Mouse (Mus musculus): Measurements from ENCODE around the gene Lgmn. TPM values are rescaled to one million over a fixed set of nuclear protein-coding genes. Genes with fewer than 3 reads are reported as not detected.

Lgmn gene
- polyA plus RNA-seq (2015; fragmentation: Illumina TruSeq; extraction: RNeasy Lipid Tissue Mini Kit (QIAGEN cat#74804); ENCODE audit: insufficient read depth, low replicate concordance), result 137 TPM

DNA sequence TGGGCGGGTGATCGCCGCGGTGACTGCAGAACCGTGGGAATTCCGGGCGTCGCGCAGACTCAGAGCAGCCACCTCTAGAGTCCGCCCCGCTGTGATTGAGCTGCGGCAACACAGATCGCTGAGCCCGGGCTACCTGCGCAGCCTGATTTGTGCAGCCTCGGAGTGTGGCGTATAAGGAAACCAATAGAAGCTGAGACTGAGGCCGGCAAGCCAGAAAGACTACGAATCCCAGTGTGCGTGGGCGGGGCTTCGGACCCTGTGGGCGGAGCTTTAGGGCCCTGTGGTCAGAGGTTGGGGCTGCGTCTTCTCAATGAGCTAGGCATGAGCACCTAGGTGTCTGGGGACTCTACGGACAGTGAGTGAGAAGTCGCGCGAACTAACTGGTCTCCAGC is at the start of gene Lgmn:
Gene Lgmn (minus strand): TSS at position 182 of the 392 bp plus-strand sequence.

DNA sequence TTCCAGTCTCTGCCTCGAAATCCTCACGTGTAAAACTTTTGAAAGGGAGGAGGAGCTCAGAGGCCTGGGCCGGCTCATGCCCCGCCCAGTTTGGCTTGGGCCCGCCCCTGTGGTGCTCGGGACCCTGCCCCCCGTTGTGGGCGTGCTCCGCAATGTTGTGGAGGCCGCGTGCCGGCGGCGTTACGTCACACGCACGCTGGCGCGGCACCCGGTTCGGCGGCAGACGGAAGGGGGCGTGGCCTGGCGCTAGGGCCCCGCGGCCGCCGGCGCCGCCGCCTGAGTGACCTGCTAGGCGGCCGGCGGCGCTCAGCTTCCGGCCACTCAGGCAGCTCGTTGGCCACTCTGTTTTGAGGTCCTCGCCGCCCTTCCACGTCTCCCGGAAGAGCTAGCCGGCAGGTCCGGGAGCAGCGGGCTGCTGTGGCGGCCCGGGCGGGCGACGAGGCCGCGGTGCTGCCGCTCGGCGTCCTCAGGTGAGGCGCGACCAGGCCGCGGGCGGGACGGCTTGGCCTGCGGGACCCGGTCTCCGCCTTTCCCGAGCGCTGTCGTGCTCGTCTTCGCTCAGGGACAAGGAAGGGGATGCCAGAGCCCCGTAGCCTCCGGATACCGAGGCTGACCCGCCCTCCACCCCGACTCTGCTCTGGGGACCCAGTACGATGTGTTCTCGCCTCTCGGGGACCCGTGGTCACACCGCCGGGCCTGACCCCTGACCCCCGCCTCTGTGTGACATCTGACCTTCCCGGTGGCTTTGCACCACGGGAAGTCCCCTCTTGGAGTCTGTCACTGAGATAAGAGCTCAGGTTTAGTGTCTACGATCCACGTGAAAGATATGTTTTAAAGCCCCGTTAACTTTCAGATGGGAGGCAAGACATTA is 29.5 kb upstream of the Lgmn start, which contains the start of gene Golga5:
Gene Golga5 (plus strand): TSS at position 242 of the 871 bp plus-strand sequence.

Other genes with a start within 250 kb of the Lgmn start
- 41.8 TPM for gene Rin3, start 156.8 kb downstream of the Lgmn start, polyA plus RNA-seq (2015; fragmentation: Illumina TruSeq; extraction: RNeasy Lipid Tissue Mini Kit (QIAGEN cat#74804); ENCODE audit: insufficient read depth, low replicate concordance)
- 48.2 TPM for gene Golga5, start 29.3 kb upstream of the Lgmn start, polyA plus RNA-seq (2015; fragmentation: Illumina TruSeq; extraction: RNeasy Lipid Tissue Mini Kit (QIAGEN cat#74804); ENCODE audit: insufficient read depth, low replicate concordance)
- gene Chga, start 115.2 kb upstream of the Lgmn start, polyA plus RNA-seq (2015; fragmentation: Illumina TruSeq; extraction: RNeasy Lipid Tissue Mini Kit (QIAGEN cat#74804); ENCODE audit: insufficient read depth, low replicate concordance), result not detected